Mouse (Mus musculus): ENCODE measurements around the gene Eif4g3. TPM values are rescaled to one million over a fixed set of nuclear protein-coding genes. Genes with fewer than 3 reads are reported as not detected.

Eif4g3 gene
- polyA plus RNA-seq, 1 experiment from 2014 or later = 57.3 TPM

- no peak overlapping the region for H3K4me3 ChIP-seq (ENCODE audit: low read depth, low read length)
- ATAC-seq (replicated peaks; ENCODE audit: low FRiP score) (no peak), DNase-seq (ENCODE audit: low spot score) (no peak)
- no peaks in the 10 kb centered on the region for H3K4me1 ChIP-seq (replicated peaks; ENCODE audit: control insufficient read depth, insufficient read depth, low read length)
- WGBS = 94% methylated on average over 17 of the region's 17 CpGs
- no peaks in the 10 kb centered on the region for H3K9me3 ChIP-seq (ENCODE audit: control insufficient read depth, low read length)
- no peaks in the 10 kb centered on the region for H3K27me3 ChIP-seq (ENCODE audit: control insufficient read depth, insufficient read depth, low read length)
- no peak overlapping the region for H3K4me2 ChIP-seq (ENCODE audit: low read depth, low read length, severe bottlenecking)
- H3K9ac ChIP-seq (ENCODE audit: low read length) = no peak overlapping the region
- no peak overlapping the region for H3K27ac ChIP-seq (ENCODE audit: low read depth, low read length)
- H3K36me3 ChIP-seq (ENCODE audit: control insufficient read depth, insufficient read depth, low read length) = no peaks in the 10 kb centered on the region
Observed at GRCm38 (mm10) chr4:138137804-138138203, 145.0 kb downstream of the Eif4g3 start.

DNA sequence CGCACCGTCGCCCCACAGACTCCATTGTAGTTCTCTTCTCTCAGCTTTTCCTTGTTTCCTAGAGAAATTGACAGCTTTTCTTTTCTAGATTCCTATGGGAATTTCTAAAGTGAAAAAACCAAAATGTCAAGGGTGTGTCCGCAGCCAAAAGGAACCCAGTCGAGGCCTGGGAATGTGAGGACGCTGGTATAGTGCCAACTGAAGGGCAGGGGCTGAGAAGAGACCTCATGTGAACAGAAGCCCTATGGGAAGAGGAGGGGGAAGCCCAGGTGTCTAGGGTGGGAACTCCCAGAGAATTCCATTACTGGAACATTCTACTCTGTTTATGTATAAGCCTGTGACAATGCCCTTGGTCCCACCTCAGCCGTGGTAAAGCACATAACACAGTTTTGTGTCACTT lies 145.4 kb downstream of the Eif4g3 start:
- Histone ChIP-seq H3K36me3 (ENCODE audit: control insufficient read depth, insufficient read depth, low read length) (no peaks in the 10 kb centered on the region), H3K27ac (ENCODE audit: low read depth, low read length) (no peak overlapping the region), H3K9me3 (ENCODE audit: control insufficient read depth, low read length) (no peaks in the 10 kb centered on the region), H3K4me3 (ENCODE audit: low read depth, low read length) (no peak overlapping the region), H3K4me2 (ENCODE audit: low read depth, low read length, severe bottlenecking) (no peak overlapping the region), H3K4me1 (replicated peaks; ENCODE audit: control insufficient read depth, insufficient read depth, low read length) (no peaks in the 10 kb centered on the region), H3K27me3 (ENCODE audit: control insufficient read depth, insufficient read depth, low read length) (no peaks in the 10 kb centered on the region), H3K9ac (ENCODE audit: low read length) (no peak overlapping the region)
- DNase-seq (ENCODE audit: low spot score) = no peak
- WGBS = 91% methylated on average over 7 of the region's 7 CpGs
- ATAC-seq (replicated peaks; ENCODE audit: low FRiP score) = no peak

- Histone ChIP-seq H3K36me3 (ENCODE audit: control insufficient read depth, insufficient read depth, low read length) (no peaks in the 10 kb centered on the region), H3K9ac (ENCODE audit: low read length) (no peak overlapping the region), H3K4me3 (ENCODE audit: low read depth, low read length) (no peak overlapping the region), H3K4me1 (replicated peaks; ENCODE audit: control insufficient read depth, insufficient read depth, low read length) (no peaks in the 10 kb centered on the region), H3K4me2 (ENCODE audit: low read depth, low read length, severe bottlenecking) (no peak overlapping the region), H3K27me3 (ENCODE audit: control insufficient read depth, insufficient read depth, low read length) (no peaks in the 10 kb centered on the region), H3K27ac (ENCODE audit: low read depth, low read length) (no peak overlapping the region), H3K9me3 (ENCODE audit: control insufficient read depth, low read length) (no peaks in the 10 kb centered on the region)
- 95% methylated on average over 7 of the region's 7 CpGs for WGBS
- ATAC-seq (replicated peaks; ENCODE audit: low FRiP score) (no peak), DNase-seq (ENCODE audit: low spot score) (no peak)
Observed at GRCm38 (mm10) chr4:138141358-138141757, 148.5 kb downstream of the Eif4g3 start.

GRCm38 (mm10) chr4:138147176-138147575 lies 154.4 kb downstream of the Eif4g3 start:
- DNase-seq (ENCODE audit: low spot score) = no peak
- ATAC-seq (replicated peaks; ENCODE audit: low FRiP score) = no peak
- Histone ChIP-seq H3K36me3 (ENCODE audit: control insufficient read depth, insufficient read depth, low read length) (no peaks in the 10 kb centered on the region), H3K9me3 (ENCODE audit: control insufficient read depth, low read length) (no peaks in the 10 kb centered on the region), H3K4me2 (ENCODE audit: low read depth, low read length, severe bottlenecking) (no peak overlapping the region), H3K27me3 (ENCODE audit: control insufficient read depth, insufficient read depth, low read length) (no peaks in the 10 kb centered on the region), H3K27ac (ENCODE audit: low read depth, low read length) (no peak overlapping the region), H3K4me1 (replicated peaks; ENCODE audit: control insufficient read depth, insufficient read depth, low read length) (no peaks in the 10 kb centered on the region), H3K9ac (ENCODE audit: low read length) (no peak overlapping the region), H3K4me3 (ENCODE audit: low read depth, low read length) (no peak overlapping the region)
- 91% methylated on average over 8 of the region's 8 CpGs for WGBS

- H3K4me2 ChIP-seq (ENCODE audit: low read depth, low read length, severe bottlenecking) = no peak overlapping the region
- H3K36me3 ChIP-seq (ENCODE audit: control insufficient read depth, insufficient read depth, low read length) = no peaks in the 10 kb centered on the region; the same call in 1 of the 2 replicates
- H3K27ac ChIP-seq (ENCODE audit: low read depth, low read length) = no peak overlapping the region
- no peak overlapping the region for H3K4me3 ChIP-seq (ENCODE audit: low read depth, low read length)
- no peaks in the 10 kb centered on the region for H3K9me3 ChIP-seq (ENCODE audit: control insufficient read depth, low read length)
- no peaks in the 10 kb centered on the region for H3K4me1 ChIP-seq (replicated peaks; ENCODE audit: control insufficient read depth, insufficient read depth, low read length)
- 92% methylated on average over 4 of the region's 4 CpGs for WGBS
- DNase-seq (ENCODE audit: low spot score) (no peak), ATAC-seq (replicated peaks; ENCODE audit: low FRiP score) (no peak)
- H3K27me3 ChIP-seq (ENCODE audit: control insufficient read depth, insufficient read depth, low read length) = no peaks in the 10 kb centered on the region
- H3K9ac ChIP-seq (ENCODE audit: low read length) = no peak overlapping the region
Observed at GRCm38 (mm10) chr4:138149977-138150376, 157.2 kb downstream of the Eif4g3 start.

- no peaks in the 10 kb centered on the region for H3K27me3 ChIP-seq (ENCODE audit: control insufficient read depth, insufficient read depth, low read length)
- DNase-seq (ENCODE audit: low spot score) (no peak), ATAC-seq (replicated peaks; ENCODE audit: low FRiP score) (no peak)
- no peak overlapping the region for H3K4me2 ChIP-seq (ENCODE audit: low read depth, low read length, severe bottlenecking)
- 91% methylated on average over 9 of the region's 9 CpGs for WGBS
- H3K4me3 ChIP-seq (ENCODE audit: low read depth, low read length) = no peak overlapping the region
- H3K9ac ChIP-seq (ENCODE audit: low read length) = no peak overlapping the region
- no peak overlapping the region for H3K27ac ChIP-seq (ENCODE audit: low read depth, low read length)
- H3K36me3 ChIP-seq (ENCODE audit: control insufficient read depth, insufficient read depth, low read length) = no peaks in the 10 kb centered on the region; the same call in 1 of the 2 replicates
- no peaks in the 10 kb centered on the region for H3K9me3 ChIP-seq (ENCODE audit: control insufficient read depth, low read length)
- H3K4me1 ChIP-seq (replicated peaks; ENCODE audit: control insufficient read depth, insufficient read depth, low read length) = no peaks in the 10 kb centered on the region
Observed at GRCm38 (mm10) chr4:138151226-138151625, 158.4 kb downstream of the Eif4g3 start.

- H3K36me3 ChIP-seq (ENCODE audit: control insufficient read depth, insufficient read depth, low read length) = peaks cover 8% of the 10 kb centered on the region; the same call in 1 of the 2 replicates
- DNase-seq (ENCODE audit: low spot score) (no peak), ATAC-seq (replicated peaks; ENCODE audit: low FRiP score) (no peak)
- no peak overlapping the region for H3K4me2 ChIP-seq (ENCODE audit: low read depth, low read length, severe bottlenecking)
- H3K9me3 ChIP-seq (ENCODE audit: control insufficient read depth, low read length) = no peaks in the 10 kb centered on the region
- H3K27me3 ChIP-seq (ENCODE audit: control insufficient read depth, insufficient read depth, low read length) = no peaks in the 10 kb centered on the region
- H3K4me1 ChIP-seq (replicated peaks; ENCODE audit: control insufficient read depth, insufficient read depth, low read length) = no peaks in the 10 kb centered on the region
- H3K9ac ChIP-seq (ENCODE audit: low read length) = no peak overlapping the region
- H3K4me3 ChIP-seq (ENCODE audit: low read depth, low read length) = no peak overlapping the region
- no peak overlapping the region for H3K27ac ChIP-seq (ENCODE audit: low read depth, low read length)
- 42% methylated on average over 3 of the region's 3 CpGs for WGBS
Observed at GRCm38 (mm10) chr4:138153980-138154379, 161.2 kb downstream of the Eif4g3 start.

- Histone ChIP-seq H3K9ac (ENCODE audit: low read length) (no peak overlapping the region), H3K27ac (ENCODE audit: low read depth, low read length) (no peak overlapping the region), H3K4me3 (ENCODE audit: low read depth, low read length) (no peak overlapping the region), H3K36me3 (ENCODE audit: control insufficient read depth, insufficient read depth, low read length) (peaks cover 12% of the 10 kb centered on the region; the same call in 1 of the 2 replicates), H3K27me3 (ENCODE audit: control insufficient read depth, insufficient read depth, low read length) (no peaks in the 10 kb centered on the region), H3K4me2 (ENCODE audit: low read depth, low read length, severe bottlenecking) (no peak overlapping the region), H3K9me3 (ENCODE audit: control insufficient read depth, low read length) (no peaks in the 10 kb centered on the region), H3K4me1 (replicated peaks; ENCODE audit: control insufficient read depth, insufficient read depth, low read length) (no peaks in the 10 kb centered on the region; the same call in 1 of the 2 replicates)
- no peak for DNase-seq (ENCODE audit: low spot score)
- ATAC-seq (replicated peaks; ENCODE audit: low FRiP score) = no peak
- WGBS = 80% methylated on average over 5 of the region's 5 CpGs
Observed at GRCm38 (mm10) chr4:138160918-138161317, 168.1 kb downstream of the Eif4g3 start.

GRCm38 (mm10) chr4:138161550-138161949 lies 168.7 kb downstream of the Eif4g3 start:
- Histone ChIP-seq H3K27me3 (ENCODE audit: control insufficient read depth, insufficient read depth, low read length) (no peaks in the 10 kb centered on the region), H3K36me3 (ENCODE audit: control insufficient read depth, insufficient read depth, low read length) (peaks cover 15% of the 10 kb centered on the region; the same call in 1 of the 2 replicates), H3K4me1 (replicated peaks; ENCODE audit: control insufficient read depth, insufficient read depth, low read length) (no peaks in the 10 kb centered on the region; the same call in 1 of the 2 replicates), H3K27ac (ENCODE audit: low read depth, low read length) (no peak overlapping the region), H3K9me3 (ENCODE audit: control insufficient read depth, low read length) (no peaks in the 10 kb centered on the region), H3K4me3 (ENCODE audit: low read depth, low read length) (no peak overlapping the region), H3K9ac (ENCODE audit: low read length) (no peak overlapping the region), H3K4me2 (ENCODE audit: low read depth, low read length, severe bottlenecking) (no peak overlapping the region)
- ATAC-seq (replicated peaks; ENCODE audit: low FRiP score) (no peak), DNase-seq (ENCODE audit: low spot score) (no peak)
- 88% methylated on average over 3 of the region's 3 CpGs for WGBS

Data from forebrain, embryonic 11.5 days (tissue).